Mouse (Mus musculus): ENCODE results near the gene Msrb3. TPM values are rescaled to one million over a fixed set of nuclear protein-coding genes. Genes with fewer than 3 reads are reported as not detected.

Msrb3 gene
- 10 to 100 TPM; 65.6 to 74.8 TPM for total RNA-seq (2021)
- long read RNA-seq, experiment 1, transcript Msrb3-201 (7 exons, 3,843 nt) = major isoform, 53 of 70 reads
- long read RNA-seq, experiment 1, partial matches to known transcripts = 2 of 70 reads
- long read RNA-seq, experiment 1, other reads (novel, unspliced or antisense) = 15 of 70 reads
- long read RNA-seq, experiment 2, transcript Msrb3-201 (7 exons, 3,843 nt) = major isoform, 53 of 68 reads
- long read RNA-seq, experiment 2, partial matches to known transcripts = 0 of 68 reads
- long read RNA-seq, experiment 2, other reads (novel, unspliced or antisense) = 15 of 68 reads

- DNase-seq (ENCODE audit: low spot score in 2 of 2) = peak; percentile 69 to 86
Measured at GRCm38 (mm10) chr10:120898785-120899762, at the start of gene Msrb3. Gene Msrb3 (minus strand): TSS chr10:120899101.

DNA sequence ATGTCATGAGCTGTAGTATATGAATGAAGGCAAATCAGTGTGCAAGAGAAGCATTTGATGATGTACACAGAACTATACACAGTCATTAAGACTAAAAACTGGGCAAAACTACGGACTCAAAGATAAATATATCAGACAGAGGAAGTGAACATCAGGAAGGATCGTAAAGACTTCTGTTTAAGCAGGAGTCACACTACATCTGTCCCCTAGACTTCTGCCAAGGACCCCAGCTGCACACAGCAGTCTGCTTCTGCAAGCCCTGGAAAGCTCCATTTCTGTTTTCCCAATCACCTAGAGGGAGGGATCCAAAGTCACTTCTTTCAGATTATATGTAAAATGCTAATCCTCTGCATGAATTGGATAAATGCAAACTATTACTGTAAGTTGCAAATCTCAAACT, 49.6 kb upstream of the Msrb3 start:
- DNase-seq (ENCODE audit: low spot score in 2 of 2) = no peak

- no peak for DNase-seq (ENCODE audit: low spot score in 2 of 2)
Measured at GRCm38 (mm10) chr10:120947842-120948241, 48.9 kb upstream of the Msrb3 start.

- no peak for DNase-seq (ENCODE audit: low spot score in 2 of 2)
Measured at GRCm38 (mm10) chr10:120946847-120947246, 47.9 kb upstream of the Msrb3 start.

DNA sequence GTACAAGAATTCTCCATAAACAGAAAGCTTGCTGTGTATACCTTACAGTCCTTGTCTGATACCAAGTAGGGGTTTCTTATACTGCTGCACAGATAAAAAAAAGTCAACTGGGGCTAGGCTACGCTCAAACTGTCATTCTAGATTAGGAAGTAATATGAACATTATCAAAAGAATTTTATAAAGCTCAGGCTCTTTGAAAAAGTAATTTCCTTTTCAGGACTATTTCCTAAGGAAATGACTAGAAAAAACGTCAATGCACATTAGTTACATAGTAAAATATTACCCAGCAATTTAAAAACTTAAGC, 40.0 kb upstream of the Msrb3 start:
- DNase-seq (ENCODE audit: low spot score in 2 of 2) = no peak

DNA sequence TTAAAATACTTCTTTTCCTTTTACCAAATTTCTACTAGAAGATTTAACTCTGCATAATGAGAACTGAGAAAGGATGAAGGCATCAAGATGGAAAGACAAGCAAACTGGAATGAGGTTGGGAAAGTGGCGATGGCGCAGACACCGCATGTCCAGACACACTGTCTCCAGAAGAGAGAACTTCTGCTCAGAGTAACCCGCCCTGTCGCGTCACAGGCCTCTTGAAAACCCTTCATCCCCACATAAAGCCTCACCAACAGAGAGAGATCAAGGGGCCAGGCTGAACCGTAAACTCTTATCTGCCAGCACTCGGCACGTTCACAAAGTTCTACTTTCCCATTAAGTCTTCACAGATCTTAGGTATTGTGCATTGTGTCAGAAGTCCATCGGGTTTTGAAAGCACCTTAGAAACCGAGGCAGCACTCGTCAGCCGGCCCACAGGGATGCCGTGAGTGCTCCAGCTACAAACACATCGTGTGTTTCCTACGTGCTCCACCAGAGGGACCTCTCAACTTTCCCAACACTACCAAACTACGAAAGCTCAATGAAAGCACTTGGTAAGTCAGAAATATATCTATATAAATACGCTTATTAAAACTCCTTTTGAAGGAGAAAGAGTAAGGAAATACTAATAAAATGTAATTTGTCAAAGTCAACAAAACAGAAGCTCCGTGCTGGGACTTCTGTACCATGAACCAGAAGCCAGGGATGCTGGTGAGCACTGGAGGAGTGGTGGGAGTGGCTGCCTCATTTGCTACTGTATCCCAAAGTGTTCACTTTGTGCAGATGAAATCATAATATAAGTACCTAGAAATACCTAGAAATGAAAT, 39.4 kb upstream of the Msrb3 start:
- DNase-seq (ENCODE audit: low spot score in 2 of 2) = no peak

- no peak for DNase-seq (ENCODE audit: low spot score in 2 of 2)
Measured at GRCm38 (mm10) chr10:120929536-120929935, 30.6 kb upstream of the Msrb3 start.

GRCm38 (mm10) chr10:120928183-120928582, 29.3 kb upstream of the Msrb3 start:
- DNase-seq (ENCODE audit: low spot score in 2 of 2) = no peak

GRCm38 (mm10) chr10:120926156-120926555, 27.3 kb upstream of the Msrb3 start:
- DNase-seq (ENCODE audit: low spot score in 2 of 2) = no peak

- DNase-seq (ENCODE audit: low spot score in 2 of 2) = no peak
Measured at GRCm38 (mm10) chr10:120921501-120921900, 22.6 kb upstream of the Msrb3 start.

DNA sequence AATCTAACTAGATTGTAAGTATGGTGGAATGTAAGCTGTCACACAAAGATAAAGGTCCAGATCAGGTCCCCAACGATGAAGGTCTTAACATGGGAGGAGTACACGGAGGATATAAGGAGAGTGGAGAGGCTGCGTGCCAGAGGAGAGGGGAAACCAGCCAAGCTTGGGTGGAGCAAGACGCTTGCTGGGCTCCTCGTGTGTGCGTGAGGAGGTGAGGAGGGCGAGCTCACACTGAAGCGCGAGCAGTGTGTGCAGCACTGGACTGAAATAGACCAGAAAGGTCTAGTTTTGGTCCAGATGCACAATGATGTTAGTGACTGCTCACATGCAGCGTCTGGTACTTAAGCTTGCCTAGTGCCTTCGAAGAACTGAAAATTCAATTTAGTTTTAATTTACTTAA, 21.7 kb upstream of the Msrb3 start:
- DNase-seq (ENCODE audit: low spot score in 2 of 2) = no peak

DNA sequence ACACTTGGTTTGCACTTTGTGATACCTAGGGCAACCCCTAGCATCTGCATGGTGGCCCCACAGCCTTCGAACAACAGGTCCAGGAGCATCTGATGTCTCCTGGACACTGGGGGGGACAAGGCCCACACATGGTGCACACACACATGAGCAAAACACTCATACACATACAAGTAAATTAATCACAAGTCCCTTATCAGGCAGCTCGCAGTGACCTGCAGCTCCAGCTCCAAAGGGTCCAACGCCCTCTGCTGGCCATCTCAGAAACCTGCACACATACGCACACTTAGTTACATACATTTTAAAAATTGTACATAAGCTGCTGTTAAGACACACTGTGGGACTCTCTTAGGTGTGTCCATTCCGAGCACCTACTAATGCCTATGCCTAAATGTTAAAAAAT, 17.3 kb upstream of the Msrb3 start:
- no peak for DNase-seq (ENCODE audit: low spot score in 2 of 2)

GRCm38 (mm10) chr10:120914948-120915631, 16.2 kb upstream of the Msrb3 start:
- no peak for DNase-seq (ENCODE audit: low spot score in 2 of 2)

DNA sequence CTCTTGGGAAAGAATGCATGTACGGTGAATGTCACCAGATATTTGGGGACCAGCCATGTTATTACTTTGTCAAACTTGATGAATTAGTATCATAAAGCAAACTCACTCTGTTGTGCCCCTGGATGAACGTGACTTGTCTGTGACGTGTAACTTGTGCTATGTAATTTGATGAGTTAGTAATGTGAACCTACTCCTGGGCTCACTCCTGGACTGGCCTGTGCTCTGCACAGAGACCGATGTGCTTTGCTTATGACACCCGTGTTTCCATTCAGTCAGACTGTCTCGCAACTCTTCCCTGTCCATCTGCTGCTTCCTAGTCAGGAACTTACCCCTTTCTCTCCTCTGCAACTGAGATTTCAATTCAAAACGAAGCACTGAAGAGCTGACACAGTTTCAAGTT, 15.4 kb upstream of the Msrb3 start:
- DNase-seq (ENCODE audit: low spot score in 2 of 2) = no peak

DNA sequence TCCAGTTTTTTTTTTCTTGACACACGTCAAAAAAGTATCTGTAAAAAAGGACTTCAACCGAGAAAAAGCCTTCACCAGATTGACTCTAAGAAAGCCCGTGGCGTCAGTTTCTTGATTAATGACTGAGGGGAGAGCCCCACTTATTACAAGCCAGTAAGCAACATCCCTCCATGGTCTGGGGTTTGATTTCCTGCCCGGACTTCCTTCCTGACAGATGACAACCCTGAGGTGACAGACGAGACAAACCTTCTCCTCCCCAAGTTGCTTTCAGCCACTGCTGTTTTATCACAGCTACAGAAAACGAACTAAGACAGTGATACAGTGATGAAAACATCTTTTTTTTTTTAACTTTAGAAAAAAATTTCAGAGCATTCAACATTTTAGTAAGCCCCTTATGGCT, 14.9 kb upstream of the Msrb3 start:
- DNase-seq (ENCODE audit: low spot score in 2 of 2) = no peak

DNA sequence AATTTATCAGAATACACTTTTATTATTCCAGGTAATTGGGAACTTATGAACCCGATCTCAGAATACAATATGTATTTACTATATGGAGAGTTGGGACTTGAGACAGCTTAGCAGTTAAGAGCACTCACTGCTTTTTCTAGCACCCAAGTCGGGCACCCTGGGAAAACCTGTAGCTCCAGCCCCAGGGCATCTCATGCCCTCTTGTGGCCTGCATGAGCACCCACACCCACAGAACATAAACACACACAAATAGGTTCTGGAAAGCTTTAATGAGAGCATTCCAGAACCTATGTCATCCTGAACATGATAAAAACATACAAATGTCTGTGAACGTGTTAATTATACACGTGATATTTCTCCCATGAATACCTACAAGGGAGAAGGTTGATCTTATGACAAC, 13.1 kb upstream of the Msrb3 start:
- DNase-seq (ENCODE audit: low spot score in 2 of 2) = no peak

DNA sequence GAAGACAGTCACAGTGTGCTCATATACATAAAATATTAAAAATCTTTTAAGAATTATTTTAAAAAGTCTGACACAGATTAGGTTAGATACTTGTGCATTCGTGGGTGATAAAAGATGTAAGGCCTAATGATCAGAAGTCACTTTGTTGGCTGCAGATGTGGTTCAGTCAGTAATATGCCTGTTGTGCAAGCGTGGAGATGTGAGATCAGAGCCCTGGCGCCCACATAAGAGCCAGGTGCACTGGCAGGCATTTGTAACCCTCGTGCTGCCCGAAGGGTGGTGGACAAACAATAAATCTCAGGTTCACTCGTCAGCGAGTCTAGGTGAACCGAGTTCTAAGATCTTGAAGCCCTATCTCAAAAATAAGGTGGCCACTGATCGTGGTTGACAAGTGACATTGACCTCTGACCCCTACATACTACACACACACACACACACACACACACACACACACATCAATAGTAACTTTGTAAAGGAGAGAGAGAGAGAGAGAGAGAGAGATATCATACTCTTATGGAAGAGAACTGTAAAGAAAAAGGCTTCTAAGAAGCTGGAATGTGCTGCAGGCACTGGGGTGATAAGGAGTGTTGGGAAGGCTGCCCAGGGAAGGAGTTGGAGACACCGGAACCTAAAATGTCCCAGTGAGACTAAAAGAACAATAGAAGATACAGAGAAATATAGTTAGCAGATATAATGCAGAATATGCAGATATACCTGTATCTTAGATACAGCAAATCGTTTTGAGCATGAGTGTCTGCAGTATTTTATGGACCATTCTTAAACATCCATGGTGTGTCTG, 10.1 kb upstream of the Msrb3 start:
- no peak for DNase-seq (ENCODE audit: low spot score in 2 of 2)

DNA sequence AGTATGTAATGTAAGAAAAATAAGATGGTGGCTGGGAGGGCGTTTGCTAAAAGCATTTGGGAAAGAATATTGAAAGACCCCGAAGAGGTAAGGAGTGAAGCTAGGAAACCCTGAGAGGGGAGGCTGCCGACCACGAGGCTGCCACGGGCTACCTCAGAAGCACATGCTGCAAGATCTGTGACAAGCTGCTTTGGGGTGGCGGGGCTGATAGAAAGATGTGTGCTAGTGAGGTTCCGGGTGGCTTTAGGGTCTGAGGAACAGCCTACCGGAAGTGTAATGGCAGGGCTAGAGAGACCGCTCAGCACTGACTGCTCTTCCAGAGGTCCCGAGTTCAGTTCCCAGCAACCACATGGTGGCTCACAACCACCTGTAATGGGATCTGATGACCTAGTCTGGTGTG, 5.8 kb upstream of the Msrb3 start:
- no peak for DNase-seq (ENCODE audit: low spot score in 2 of 2)

DNA sequence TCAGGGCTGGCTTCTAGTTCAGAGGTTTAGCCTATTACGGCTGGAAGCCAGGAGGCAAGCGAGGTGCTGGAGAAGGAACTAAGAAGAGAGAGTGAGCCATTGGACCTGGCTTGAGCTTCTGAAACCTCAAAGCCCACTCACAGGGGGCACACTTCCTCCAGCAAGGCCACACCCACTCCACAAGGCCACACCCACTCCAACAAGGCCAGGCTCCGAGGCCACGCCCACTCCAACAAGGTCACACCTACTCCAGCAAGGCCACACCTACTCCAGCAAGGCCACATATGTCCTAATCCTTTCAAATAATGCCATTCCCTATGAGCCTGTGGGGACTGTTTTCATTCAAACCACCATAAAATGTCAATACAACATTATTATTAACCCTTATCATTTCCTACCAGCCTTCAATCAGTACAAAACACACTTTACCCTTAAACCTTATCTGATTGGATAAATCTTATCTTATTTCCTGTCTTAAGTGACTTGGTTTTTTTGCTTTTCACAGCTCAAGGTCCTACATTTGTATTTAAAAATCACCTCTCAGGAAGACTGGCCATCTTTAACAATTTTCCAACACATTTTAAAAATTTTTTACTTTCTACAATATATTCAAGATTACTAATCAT, 5.1 kb upstream of the Msrb3 start:
- DNase-seq (ENCODE audit: low spot score in 2 of 2) = no peak

DNA sequence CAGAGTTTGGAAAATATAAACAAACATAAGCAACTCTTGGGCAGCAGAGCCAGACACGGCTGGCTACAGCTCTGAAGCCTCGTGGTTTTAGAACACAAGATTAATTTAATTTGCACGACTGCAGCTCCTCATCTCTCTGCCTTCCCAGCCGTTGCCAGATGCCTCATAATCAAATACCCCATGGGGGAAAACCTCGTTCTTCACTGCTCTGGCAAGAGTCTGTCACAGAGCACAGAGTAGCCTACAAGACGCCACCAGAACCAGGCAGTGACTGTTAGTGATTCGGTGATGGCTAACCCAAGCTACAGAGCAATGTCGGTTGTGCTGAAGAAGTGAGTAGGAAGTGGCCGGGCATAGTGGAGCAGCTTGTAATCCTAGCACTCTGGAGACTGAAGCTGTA, 2.8 kb upstream of the Msrb3 start:
- no peak for DNase-seq (ENCODE audit: low spot score in 2 of 2)
